Mouse (Mus musculus) fat pad, adult 2 months (tissue): ENCODE results near the gene Sfxn5.

Source experiments
- DNase-seq: peaks from one replicate; pipeline ENCODE4 v3.0.0-alpha.2; 2011; ENCODE audit warnings: low read depth, low spot score; ENCODE audit errors: extremely low read depth

Sfxn5 gene

DNA sequence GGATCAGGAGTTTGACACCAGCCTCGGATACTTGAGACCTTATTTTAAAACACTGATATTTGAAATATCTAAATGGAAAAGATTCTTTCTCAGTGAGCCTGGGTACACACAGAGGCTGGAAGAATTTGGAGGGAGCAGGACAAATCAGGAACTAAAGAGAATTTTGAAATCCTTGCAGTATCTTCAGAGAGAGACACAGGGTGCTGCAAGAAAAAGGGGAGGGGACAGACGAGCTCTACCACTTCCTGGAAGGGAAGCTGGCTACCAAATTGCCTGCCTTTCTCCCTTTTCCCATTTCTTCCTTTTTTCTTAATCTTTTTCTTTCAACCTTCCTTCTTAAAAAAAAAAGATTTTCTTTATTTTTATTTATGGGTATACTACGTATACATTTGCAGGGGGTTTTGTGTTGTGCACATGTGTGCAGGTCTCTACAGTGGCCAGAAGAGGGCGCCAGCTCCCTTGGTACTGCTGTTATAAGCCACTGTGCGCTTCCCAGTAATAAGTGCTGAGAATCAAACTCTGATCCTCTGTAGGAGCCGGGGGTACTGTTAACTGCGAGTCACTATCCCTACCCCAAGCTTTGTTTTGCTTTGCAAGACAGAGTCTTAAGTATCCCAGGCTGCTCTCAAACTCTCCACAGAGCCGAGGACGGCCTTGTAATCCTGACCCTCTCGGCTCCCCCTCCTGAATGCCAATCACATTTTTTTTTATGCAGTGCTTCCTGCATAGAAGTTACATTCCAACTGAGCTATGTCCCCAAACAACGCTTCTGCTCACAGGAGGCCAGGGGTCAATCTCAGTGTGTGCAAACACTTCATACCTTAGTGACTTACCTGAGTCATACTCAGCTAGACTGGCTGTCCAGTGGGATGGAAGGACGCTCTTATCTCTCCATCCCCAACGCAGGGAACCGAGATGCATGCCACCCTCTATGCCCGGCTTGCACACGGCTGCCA lies 42.1 kb downstream of the Sfxn5 start:
- DNase-seq = no peak

DNA sequence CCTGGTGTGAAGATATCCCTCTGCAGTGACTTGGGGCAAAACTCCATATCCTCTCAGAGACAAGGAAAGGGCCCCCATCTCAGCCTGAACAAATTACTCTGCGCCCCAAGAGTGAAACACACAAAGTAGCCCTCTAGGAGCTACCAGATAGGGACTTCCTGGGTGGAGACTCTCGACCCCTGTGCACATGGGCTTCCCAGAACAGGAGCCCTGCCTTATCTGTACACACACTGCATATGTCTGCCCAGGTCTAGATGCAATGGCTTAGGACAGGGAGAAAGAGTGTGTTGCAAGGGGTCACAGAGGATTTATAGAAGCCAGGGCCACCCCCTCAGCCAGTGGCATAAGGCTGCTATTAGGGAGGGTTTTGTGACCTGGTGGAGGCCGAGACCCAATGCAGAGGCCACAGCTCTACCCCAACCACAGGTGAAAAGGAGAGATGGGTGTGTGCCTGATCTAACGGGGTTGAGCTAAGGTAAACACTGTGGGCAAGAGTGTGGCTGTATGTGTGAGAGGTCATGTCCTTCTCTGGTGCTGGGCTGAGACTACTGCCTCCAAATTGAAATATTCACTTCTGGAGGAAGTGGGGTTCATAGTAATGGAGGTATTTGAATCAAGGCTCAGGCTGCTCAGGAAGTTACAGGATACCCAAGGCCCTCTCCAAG lies 44.9 kb downstream of the Sfxn5 start:
- DNase-seq = no peak

DNA sequence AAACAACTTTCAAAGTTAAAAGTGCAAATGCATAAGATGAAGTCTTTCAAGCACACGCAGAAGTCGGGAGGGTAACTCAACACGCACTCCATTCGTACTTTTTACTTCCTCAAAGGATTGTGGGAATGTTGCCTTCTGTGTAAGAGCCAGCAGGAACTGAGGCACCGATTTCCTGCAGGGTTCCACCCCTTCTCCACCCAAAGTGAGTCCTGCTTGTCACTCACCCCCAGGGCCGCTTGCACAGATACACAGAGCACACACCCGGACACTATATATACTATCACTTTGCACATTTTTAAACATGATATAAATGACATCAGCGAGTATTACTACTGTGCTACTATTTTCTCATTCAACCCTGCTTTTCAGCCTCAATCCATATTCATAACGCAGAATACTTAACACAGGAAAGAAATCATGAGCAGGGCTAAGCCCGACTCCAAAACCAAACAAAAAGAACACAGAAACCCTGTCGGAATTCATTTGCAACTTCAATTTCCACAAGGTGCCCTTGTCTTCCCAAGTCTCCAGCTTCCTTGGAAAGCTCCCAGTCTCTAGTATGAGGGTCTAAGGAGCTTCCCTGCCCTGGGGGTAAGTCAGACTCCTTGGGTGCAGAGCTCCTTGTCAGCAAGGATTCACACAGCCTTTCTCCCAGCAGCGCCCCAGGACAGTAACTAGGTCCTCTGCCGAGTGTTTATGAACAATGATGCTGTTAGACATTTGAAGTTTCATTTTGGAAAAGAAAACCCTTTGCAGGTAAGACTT lies 46.8 kb downstream of the Sfxn5 start:
- DNase-seq = no peak

DNA sequence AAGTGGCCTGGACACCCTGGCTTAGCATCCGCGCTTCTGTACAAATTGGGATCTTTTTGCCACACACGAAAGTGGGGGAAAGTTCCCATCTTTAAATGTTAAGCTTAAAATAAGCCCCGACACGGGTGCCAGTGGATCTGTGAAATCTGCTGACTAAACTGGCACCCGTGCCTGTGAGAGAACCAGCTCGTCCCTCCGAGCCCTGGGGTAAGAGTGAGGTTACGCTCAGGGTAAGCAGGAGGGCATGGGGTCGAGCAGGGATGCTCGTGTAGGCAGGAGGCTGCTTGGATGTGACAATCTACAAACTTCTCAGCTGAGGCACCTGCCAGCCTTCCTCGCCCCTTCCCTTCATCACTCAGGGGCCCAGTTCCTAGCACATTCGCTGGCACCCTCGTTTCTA lies 52.4 kb downstream of the Sfxn5 start:
- DNase-seq = no peak

DNA sequence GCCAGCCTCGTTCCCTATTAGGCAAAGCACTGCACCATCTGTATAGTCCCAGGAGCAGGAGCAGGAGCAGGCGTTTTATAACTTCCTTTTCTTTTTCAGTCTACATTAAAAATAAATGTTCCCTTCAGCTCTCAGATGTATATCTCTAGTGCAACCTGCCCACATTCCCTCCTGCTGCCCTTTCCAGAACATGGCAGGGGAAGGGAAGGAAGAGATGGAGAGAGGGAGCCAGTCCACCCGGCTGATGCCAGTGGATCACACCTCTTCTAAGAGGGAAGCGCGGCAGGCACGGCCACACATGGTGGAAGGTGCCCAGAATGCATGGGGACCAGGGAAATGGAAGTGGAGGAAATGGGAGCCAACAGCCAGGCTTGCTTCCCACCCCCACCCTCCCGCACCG lies 56.7 kb downstream of the Sfxn5 start:
- no peak for DNase-seq

DNA sequence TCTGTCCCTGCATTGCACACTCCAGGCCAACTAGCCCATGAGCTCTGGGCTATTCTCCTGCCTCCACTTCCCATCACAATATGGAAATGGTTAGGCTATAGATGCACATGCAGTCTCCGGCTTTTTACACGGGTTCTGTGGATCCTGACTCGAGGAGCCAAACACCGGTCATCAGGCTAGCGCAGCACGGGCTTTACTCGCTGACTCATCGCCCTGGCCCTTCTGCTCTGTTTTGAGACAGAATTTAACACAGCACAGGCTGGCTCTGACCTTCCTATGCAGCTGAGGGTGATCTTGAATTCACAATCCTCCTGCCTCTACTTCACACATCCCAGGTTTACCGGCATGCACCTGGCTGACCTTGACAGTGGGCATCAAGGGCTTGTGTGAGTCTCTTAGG lies 60.8 kb downstream of the Sfxn5 start:
- DNase-seq = no peak

DNA sequence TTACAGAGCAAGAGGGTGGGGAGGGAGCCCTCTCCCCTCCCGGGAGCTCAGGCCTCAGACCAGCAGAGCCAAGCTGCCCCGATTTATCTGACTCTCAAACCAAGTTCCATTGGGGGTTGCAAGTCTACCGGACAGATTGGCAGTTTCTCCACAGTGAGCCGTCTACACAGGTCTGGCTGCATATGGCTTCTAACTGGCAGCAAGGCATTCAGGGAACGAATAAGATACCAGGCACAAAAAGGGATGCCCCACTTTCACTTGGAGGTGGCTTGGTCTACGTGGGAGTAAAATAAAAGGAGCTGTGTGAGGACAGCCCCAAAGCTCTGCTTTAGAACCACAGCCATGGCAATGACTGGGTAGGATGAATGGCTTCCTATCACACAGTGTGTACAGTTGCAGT lies 67.2 kb downstream of the Sfxn5 start:
- DNase-seq = no peak

DNA sequence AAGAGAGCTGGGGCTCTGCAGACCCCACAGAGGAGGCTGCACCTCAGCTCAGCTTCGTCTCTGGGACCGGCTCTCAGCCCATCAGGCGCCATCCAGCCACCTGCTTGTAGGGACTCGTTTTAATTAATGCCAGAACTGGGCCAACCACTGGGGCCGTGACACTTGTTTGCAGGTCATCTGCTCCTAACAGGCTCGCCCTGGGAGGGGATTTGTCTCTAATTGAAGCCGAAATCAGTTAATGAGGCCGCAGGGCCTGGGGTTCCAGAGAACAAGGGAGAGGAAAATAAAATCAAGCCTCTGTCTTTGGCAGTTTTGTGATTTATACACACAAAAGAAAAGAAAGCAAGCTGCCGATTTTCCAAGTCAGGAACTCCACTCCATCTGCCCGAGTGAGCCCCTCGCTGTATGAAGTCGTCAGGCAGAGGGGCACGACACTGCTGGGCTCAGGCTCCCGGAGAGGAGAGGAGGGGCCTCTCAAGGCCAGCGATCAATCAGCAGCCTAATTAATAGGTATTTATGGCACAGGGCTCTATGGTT lies 68.2 kb downstream of the Sfxn5 start:
- no peak for DNase-seq

DNA sequence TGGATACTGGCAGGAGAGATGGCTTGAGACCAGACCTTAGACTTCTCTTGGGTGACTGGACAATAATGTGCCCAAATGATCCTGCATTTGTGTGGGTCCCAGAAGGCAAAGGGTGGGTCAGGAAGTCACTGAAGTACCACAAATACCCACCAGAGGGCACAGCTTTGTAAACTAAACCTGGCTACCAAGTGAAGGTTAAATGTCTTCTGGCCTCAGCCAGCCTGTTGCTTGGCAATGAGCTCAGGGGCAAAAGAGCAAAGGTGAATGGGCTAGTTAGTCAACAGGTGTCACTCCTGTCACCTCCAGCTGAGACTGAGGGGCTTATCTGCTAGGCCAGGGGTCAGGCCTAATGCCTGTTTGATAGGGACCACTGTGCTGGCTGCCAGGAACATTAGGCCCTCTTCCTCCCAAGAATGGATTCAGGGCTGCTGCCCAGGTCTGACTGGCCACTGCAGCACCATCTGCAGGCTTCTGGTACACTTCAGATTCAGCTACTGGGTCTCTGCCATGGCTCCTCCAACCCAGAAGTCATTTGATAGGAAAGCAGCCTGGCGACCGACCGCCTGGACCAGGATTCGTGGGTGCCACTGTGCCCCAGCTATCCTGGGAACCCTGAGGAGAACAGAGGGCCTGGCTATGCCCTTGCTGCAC lies 70.2 kb downstream of the Sfxn5 start:
- DNase-seq = no peak

DNA sequence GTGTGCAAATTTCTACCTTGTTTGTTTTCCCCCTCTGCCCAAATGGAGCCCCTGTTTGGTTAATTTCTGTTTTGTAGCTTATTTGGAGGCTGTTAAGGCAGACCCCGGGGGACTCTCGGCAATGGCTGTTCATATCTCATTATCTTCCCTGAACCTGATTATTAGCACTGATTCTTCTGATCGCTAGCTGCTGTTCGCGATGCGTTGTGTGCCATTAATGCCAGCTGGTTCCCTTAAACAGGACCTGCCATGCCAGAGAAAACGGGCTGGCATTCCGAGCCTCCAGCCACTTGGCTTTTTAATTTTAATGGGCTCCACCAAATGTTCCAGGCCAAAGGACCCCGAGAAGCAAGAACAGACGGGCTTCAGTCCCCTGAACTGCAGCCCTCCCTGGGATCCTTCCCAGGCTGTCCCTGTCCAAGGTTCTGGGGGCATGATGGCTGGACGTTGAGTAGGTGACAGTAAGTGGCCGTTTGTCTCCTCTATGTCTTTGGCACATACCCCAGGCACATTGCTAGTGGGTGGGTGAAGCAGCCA lies 74.1 kb downstream of the Sfxn5 start:
- DNase-seq = no peak

DNA sequence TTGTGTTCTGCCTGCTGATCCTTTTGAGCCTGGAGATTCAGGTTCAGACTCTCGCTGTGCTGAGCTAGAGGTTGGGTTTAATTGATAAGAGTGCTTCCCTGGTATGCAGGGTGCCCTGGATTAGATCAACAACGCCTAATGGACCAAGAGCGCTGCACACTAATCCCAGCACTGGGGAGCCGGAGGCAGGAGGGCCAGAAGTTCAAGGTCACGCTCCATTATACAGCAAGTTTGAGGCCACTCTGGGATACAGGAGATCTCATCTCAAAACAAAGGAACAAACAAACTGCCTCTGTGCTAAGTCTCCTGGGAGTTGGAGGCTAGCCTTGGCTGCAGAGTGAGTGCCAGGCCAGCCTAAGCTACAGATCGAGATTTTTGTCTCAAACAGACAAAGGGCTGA lies 77.6 kb downstream of the Sfxn5 start:
- no peak for DNase-seq

DNA sequence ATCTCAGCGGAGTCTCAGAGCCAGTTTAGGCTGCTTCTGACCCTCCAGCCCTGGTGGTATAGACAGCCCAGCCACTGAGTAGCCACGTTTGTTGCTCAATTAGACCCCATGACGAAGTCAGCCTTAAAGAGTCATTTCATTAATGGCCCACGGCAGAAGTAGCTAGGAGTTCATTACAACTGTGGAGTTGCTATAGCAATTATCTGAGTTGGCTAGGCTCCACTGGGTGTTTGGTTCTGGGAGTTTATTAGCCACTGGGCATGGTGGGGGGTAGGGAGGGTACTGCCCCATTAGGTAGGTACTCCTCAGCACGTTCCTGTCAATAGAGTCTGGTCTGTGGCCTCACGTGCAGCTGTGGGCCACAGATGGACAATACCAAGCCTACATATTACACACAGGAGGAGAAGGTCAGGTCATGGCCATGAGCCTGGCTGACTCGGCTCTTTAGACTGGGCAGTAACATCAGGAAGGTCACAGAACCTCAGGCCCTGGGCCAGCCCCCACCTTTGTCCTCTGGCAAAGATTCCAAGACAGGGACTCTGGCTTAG lies 79.2 kb downstream of the Sfxn5 start:
- DNase-seq = no peak

DNA sequence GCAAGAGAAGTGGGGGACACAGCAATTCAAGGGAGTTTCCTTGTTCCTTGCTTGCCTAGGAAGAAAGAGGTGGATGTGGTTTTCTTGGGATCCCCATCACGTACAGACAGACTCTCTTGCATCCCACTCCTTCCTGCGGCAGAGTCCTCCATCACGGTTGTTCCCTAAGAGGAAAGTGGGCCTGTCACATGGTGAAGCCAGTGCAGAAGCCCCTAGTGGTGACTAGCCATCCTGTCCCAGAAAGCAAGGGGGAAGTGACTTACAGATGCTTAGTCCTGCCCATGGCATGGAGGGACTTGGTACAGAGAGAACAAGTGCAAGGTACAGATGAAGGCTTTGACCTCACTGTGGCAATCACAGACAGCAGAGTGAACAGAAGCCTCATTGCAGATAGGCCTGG lies 79.9 kb downstream of the Sfxn5 start:
- DNase-seq = no peak

DNA sequence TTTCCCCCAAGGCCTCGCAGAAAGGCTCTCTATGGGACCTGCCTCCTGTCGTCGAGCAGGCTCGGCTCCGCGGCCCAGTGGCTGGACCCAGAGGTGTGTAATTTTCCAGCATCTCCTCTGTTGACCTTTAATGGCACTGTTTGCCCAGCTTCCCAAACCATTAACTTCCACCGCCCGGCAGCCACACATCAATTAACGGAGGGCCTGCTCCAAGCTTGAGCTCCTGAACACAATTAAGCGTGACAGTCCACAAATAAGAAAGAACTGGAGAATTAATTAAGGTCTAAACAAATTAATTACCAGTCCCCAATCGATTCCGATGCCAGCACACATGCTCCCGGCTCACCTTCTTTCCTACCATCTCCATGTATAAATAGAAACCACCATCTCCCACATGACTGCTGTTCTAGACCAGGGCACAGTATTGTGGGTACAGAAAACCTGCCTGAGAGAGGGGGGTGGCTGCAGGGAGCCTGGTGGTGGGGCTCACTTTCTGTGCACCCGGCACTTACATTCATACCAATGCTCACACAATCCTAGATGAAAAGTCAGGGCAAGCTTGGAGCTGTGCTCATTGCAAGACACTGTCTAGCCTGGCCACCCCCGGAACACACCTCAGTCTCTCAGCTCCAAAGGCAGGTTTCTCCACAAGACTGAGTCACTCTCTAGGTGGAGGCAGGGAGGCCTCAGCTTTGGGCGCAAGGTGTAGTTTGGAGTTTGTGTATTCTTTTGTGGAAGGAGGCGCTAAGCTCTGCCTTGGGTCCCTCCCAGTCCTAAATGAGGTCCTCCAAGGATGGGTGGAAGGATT lies 80.8 kb downstream of the Sfxn5 start:
- DNase-seq = no peak

DNA sequence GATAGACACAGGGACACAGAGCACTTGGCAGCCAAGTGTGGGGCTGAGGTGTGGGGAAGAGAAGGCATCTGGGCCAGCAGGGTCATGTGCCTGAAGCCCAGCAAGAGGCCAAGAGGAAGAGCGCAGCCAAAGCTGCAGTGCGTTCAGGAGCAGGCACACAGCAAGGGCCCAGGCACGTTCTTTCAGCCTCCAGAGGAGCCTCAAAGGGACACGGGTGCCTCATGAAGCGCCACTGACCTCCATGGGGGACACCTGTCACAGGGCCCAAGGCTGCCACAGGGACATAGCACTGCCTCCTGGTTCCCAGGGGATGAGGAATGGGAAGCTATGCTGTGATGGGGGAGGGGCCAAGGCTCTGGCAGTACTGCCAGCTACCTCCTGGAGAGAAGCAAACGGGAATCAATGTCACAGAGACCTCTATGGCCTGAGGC lies 82.4 kb downstream of the Sfxn5 start:
- DNase-seq = no peak

DNA sequence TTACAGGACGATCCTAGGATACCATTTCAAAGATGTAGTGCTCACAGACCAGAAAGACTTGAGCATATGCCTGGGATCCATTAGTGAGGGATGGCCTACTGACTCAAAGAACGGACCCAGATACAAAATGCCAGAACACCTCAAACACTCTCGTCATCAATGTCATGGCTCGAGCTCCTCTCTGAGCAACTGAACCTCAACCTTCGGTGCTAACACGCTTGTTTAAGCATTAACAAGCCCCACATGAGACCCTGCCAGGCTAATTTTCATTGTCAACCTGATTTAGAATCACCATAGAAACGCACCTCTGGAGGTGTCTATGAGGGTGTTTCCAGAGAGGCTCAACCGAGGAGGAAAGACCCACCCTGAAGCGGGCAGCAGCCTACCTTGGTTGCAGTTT lies 83.4 kb downstream of the Sfxn5 start:
- no peak for DNase-seq

DNA sequence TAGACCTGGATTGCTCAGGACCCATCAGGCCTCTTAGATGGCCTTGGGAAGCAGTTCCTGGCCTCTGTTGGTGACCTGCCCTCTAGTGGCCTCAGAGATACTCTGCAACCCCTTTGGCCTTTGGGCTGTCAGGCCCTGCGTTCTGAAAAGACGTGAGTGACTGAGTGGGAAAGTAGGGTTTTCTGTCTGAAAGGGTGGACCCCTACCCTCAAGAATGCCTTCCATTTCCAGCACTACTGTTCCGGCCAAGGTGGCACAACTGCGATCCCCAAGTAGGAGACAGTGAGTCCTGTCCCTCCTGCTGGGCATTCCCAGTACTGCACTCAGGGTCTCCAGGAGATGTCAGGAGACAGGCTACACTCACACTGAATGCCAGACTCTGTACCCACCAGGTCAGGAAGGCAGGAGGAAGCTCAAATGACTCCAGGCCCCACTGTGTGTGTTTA lies 94.2 kb downstream of the Sfxn5 start:
- no peak for DNase-seq

DNA sequence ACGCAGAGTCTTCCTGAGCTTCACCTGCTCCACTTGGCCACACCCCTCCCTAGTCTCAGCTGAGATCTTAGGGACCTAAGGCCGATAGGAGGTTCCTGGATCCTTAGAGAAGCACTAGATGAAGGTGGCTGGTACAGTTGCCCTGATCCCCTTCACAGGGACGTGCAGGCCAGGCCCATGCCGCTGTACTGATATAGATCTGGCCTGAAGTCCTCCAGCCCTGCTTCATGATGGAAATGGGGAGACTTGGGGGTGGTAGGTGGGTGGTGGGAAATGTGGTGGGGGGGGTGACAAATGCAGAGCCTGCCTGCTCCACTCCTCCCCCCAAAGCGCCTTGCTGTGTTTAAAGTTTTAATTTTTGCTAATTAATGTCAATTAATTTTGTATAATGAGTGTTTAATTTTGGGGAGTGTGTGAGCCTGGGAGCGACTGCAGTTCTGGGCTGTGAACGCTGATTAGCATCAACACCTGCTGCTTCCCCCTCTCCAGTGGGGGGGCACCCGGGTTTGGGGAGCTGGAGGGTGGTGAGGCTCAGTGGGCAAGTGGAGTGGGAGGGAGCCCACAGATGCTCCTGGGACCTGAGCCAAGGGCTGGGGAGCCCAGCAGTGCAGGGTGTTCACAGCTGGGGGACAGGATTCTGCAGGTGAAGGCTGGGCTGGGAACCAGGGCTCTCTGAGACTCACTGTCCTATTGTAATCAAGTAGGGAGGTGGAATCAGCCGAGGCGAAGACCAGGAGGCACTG lies 95.5 kb downstream of the Sfxn5 start:
- no peak for DNase-seq

DNA sequence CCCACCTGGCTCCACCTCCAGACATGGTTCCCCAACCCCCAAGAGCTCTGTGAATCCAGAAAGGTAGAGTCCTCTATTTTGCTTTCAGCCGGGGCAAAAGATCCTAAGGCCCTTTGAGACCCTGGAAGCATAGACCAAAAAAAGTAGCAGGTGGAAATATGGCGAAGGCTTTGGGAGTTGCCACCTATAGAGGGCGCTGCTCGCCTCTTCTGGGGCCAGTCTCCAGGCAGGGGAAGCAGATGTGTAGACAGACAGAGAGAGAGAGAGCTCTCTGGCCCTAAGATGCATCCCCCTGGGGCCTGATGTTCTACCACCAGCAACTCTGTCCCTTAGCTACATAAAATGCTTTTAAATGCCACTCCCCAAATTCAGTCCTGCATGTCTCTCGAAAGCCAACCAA lies 96.2 kb downstream of the Sfxn5 start:
- no peak for DNase-seq
